Mouse (Mus musculus) lung, postnatal 36 days (tissue): ENCODE data around the gene Meox2.
"Not testable (repeated sequence)": the region's sequence is repeated elsewhere in the genome, so short reads cannot be mapped to it uniquely, and the experiment has no call there.

Experiments used
- DNase-seq: peaks from one replicate; pipeline ENCODE4 v3.0.0; 2022; ENCODE audit warnings: mixed read lengths

Meox2 gene

DNA sequence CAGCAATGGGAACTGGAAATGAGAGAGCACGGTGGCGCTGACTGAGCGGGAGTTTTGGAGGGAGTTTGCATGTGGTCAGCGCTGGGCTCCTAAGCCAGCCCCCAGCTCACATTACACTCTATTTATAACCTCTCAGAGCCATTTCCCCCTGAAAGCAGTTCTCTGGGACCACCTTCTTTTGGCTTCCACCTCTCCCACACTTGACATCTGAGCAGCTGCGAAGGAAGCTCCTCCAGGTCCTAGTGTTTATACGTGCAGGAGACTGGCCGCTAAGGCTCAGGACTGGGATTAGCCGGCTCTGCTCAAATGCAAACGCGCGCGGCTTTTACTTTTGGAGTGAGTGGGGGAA is at the start of gene Meox2:
Meox2 (plus strand) TSS at position 151 of the 349 bp plus-strand sequence.
- DNase-seq, result peak; percentile 51

DNA sequence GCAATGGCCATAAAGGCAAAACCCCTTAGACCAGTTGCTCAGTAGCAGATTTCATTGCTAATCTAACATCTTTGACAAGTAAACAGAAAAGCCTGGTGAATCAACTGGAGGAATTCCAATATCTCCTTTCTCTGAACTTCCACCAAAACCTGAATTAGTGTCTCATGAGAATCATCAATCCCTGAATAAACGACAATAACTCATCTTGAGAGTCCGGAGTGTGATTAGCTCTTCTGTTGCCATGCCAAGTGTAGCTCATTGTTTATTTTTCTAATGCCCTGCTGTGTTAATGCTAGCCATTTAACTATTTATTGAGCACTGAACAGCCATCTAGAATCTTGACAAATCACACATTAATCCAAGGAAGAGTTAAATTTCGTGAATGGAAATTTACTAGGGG is 35.7 kb upstream of the Meox2 start:
- DNase-seq, result peak; percentile 2

DNA sequence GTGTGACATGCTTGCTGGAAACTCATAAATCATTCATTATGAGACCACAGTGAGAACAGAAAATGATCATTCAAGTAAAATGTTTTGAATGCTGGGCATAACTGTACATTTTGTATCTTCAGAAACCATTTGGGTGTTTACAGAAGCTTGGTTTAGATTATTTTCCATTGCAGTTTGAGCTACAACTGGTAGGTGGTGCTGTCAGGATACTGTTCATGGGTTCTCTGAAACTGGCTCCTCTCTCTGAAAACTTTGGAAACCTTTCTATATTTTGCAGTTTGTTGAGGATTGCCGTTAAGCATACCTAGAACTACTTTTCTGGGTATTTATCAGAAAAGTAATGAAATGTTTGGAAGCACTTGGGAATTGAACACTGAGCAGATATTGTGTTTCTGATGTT is 31.0 kb upstream of the Meox2 start:
- peak; percentile 42 for DNase-seq

DNA sequence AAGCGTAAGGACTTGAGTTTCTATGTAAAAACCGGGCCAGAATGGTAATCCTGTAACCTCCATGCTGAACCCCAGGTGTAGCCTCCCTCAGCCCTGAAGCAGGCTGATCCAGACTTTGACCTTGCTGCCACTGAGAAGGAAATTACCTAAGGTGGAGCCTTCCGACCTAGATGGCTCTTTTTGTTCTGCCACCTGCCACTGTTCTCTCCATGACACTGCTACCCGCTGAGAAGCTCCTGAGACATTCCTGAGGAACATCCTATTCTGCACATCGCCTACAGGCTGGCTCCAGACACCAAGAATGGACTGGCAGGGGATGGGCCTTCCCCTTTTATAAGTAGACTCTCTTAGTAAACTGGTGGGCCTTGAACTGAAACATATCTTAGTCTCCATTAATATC is 28.3 kb upstream of the Meox2 start:
- DNase-seq, result not testable (repeated sequence)

DNA sequence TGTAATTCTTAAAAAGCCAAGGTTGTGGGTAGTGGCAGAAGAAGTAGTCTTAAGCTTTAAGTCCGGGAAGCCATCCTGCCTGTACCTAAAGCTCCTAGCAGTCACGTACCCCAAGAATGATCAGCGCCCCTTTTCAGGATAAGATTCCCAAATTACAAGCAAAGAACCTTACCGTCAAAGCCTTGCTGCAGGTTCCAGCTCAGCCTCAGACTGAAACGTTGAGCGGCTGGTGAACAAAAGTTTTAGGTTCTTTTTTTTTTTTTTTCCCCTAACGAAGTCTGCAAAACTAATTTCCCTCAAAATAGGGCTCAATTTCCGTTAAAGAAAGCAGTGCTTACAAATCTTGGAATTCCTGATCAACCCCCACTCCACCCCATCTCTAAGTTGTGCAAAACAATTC is 1.8 kb upstream of the Meox2 start:
- DNase-seq, result no peak

DNA sequence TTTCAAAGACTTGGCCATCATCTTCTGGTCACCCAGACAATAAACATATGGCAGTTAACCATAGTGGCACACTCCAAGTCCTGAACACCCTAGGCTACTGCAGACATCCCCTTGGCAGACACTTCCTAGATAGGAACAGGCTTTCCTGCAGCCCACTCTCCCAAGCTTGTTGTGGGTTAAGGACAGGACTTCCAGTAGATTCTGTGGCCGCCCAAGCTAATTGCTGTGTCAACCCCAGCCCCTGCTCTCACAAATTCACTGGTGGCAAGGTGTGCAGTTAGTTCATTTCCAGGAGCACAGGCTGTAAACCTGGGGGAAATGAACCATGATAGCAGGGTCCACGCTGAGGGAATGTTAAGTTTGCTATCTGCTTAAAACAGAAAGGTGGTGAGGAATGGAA is 1.2 kb upstream of the Meox2 start:
- no peak for DNase-seq

DNA sequence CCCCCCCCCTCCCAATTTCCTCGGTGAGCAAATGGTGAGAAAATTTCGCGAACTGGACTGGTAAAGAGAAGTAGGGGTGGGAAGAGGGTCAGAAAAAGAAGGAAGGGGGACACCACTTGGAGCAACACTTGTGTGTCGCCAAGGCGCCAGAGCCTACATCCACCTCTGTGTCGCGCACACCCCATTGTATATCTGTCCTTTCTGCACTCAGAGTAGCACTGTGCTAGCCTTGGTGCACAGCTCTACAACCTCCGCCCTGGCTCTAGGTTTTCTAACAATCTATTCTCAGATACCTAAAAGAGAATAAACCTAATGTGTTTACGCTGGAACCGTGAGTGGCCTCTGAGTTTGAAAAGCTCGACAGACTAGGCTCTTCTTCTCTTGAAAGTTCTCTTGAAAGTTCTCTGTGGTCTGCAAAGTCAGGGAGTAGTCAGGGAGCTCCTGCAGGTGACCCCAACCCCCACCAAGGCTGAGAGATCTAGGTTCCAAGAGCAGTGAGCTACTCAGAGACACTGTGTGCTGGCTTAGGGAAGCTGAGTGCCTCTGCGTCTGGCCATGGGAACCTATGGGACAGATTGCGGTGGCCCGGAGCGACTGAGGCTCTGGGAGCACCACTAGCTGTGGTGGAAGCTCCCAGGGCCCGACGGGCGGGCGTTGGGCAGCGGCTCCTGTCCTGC is 489 bp upstream of the Meox2 start:
- no peak for DNase-seq

DNA sequence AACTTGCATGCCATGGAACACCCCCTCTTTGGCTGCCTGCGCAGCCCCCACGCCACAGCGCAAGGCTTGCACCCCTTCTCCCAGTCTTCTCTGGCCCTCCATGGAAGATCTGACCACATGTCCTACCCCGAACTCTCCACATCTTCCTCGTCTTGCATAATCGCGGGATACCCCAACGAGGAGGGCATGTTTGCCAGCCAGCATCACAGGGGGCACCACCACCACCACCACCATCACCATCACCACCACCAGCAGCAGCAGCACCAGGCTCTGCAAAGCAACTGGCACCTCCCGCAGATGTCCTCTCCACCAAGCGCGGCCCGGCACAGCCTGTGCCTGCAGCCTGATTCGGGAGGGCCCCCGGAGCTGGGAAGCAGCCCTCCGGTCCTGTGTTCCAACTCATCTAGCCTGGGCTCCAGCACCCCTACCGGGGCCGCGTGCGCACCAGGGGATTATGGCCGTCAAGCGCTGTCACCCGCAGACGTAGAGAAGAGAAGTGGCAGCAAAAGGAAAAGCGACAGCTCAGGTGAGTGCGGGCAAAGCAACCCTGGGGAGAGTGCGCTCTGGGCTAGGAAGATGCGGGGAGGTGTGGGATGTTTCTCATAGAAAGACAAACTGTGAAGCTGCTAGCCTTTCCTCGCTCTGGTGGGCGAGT is 606 bp downstream of the Meox2 start:
- DNase-seq, result no peak

DNA sequence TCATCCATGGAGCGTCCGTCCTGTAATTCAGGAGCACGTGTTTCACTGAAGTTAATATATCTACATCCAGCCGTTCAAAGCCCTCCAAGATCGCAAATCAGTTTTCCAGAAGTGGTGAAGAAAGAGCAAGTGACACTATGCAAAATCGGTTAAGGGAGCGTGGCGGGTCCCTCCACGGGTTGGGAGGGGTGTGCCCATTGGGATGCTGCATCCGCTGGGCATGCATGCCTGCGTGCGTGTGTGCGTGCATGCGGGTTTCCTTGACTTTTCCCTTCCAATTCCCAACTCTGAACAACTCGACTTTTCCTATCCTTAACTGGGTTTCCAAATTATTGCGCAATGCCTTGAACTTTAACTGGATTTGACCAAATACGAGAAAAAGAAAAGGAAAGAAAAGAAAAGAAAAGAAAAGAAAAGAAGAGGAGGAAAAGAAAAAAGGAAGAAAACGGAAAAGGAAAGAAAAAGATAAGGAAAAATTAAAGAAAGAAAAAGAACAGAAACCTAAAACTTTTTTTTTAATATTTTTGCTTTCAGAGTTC is 1.2 kb downstream of the Meox2 start:
- DNase-seq, result no peak

DNA sequence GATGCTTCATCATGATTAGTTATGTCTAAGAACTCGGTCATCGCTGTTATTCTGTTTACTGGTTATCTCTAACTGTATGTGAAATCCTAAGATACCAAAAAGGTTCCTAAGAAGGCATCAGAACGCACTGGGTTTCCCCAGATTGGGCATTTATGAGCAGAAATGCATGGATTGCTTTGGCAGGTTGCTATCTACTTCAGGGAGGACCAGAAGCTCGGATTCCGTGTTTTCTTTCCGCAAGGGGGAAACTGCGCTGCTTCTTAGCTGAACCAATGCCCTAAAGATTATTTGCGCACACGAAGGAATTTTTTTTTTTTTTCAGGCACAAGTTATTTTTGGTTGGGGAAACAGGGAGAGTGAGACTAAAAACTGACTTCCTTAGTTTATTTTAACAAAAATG is 2.6 kb downstream of the Meox2 start:
- no peak for DNase-seq

DNA sequence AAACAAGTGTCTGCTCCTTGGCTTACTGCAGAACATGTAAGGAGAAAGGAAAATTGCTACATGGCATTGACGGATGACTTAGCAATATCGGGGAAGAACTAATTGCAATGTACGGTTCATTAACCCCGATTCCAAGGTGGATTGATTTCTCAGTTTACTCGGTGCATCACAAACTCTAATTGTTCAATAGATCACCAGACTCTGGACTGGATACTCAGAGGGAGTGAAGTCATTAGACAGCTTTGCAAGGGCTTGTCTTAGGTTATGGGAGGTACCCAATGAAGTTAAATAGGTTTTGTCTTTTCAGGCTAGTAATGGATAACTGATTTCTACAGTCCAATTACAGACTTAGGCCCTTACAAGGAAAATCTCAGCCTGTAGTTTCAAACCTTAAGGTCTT is 10.9 kb downstream of the Meox2 start:
- DNase-seq, result no peak

DNA sequence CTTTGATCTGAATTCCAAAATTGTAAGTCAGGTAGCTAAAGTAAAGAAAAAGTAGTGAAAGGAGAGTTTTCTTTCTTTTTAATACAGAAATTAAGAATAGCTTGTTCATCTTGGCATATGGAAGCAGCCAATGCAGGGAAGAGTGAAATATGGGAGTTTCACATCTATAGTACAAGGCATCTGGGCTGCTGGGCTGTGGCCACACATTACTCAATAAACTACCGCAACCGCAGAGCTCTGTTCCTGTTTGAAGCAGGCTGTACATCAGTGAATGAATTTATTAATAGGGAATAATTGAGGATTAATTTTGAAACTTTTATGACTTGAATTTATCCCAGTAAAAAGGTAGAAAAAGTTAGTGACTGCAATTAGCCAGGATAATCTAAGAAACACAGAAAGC is 15.4 kb downstream of the Meox2 start:
- no peak for DNase-seq

DNA sequence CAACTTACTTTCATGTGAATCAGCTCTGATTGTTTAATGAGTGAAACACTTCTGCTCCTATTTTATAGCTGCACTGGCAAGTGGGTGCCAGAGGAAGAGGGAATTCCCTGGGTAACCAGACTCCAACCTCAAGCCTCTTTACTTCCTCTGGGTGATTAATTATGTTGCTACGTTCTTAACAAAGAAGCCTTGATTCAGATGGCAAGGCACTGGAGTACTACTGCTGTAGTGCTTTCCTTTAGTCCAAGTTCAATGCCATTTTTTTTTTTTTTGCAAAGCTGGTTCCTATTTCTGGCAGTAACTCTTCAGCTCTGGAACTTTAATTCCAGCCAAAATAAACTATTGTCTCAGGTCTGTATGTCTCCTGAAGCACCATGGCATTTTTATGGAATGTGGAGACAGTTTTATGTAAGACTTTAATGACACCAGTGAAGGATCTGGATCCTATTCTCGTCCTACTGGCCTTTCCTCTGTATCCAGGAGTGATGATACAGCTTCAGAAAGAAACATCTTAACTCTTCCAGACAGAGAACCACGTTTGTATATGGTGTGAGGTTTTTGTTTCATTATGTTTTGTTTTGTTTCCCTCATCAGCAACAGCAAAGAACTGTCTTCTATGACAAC is 33.9 kb downstream of the Meox2 start:
- DNase-seq, result no peak

DNA sequence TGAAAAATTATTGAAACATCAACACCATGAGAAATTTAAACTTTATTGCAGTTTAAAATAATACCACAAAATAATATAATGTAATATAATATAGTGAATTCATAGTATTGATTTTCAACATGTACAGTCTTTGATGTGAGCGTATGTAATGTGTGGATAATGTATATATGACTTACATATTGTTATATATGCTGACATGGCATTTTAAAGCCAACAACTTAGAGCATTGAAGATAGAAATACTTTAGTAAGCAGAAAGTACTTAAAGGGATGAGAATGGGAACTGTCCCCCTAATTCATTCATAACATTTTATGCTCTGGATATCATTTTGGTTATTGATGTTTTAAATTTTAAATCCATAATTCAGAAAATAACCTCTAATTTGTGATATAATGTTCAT is 35.5 kb downstream of the Meox2 start:
- DNase-seq, result no peak

DNA sequence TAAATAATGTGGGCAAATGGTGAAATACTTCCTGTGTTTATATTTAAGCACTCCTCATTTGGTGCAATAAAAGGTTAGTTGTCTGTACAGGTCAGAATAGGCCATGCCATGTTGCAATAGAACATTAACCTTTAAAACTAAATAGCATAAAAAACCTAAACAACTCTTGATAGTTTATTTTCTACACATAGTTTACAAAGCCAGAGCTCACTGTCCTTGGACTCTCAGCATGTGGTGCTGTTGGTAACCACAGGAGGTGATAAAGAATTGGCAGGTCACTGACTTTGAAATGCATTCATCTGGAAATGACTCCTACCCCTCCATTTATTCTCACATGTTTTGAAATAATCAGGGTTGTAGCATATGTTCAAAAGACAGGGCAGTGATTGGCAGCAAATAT is 59.4 kb downstream of the Meox2 start:
- no peak for DNase-seq

DNA sequence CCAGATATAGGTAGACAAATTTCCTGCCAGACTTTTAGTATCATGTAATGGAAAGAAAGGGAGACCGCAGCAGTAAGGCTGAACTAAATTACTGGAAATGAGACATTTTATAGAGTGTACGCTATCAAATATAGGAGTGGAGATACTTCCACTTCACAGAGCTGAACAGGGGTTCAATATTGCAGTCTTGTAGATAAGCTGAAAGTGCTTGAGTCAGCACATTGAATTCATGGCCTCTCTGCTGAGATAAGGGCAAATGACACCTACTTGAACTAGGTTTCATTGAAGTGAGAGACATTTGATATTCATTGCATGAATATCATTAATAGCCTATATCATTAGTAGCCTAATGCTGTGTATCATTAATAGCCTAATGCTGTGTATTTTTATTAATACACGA is 65.0 kb downstream of the Meox2 start:
- no peak for DNase-seq

DNA sequence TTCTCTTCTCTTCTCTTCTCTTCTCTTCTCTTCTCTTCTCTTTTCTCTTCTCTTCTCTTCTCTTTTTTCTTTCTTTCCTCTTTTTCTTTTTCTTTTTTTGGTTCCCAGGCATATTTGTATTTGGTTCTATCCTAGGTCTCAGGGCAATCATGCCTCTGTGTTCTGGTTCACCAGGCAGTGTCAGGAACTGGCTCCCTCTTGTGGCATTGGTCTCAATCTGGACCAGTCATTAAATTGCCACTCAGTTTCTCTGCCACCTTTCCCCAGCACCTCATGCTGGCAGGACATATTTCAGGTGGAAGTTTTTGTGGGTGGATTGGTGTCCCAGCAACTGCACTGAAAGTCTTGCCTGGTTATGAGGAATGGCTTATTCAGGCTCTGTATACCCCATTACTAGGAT is 75.3 kb downstream of the Meox2 start:
- peak; percentile 69 for DNase-seq

DNA sequence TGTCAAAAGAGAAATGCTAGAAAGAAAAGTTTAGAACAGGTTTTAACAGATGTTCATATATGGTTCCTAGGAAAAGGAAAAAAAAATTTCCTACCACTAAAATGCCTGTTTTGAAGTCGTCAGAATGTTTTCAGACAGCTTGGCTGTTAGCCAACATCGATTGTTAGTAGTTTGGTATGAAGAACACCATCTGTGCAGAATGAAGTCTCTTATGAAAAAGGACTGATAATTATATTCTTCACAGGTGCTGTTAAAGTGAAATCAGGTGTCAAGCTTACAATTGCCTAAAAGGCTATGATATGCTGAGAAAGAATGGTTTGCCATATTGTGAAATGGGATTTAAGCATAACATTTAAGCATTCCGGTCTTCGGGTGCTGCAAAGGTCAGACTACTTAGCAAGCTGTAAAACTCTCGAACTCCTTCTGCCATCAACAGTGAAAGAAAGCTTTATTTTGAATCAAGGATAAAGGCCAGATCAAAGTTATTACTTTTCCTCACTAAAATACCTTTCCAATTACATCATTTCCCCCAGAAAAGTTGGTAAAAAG is 80.7 kb downstream of the Meox2 start:
- DNase-seq, result no peak
